Mouse (Mus musculus): ENCODE data around the gene Prm3. TPM values are rescaled to one million over a fixed set of nuclear protein-coding genes. Genes with fewer than 3 reads are reported as not detected.

The Prm3 gene
- polyA plus RNA-seq, 1 experiment from 2014 or later = not detected

GRCm38 (mm10) chr16:10768821-10769220 is 21.9 kb downstream of the Prm3 start:
- H3K9me3 ChIP-seq (ENCODE audit: control insufficient read depth, low read length) = no peaks in the 10 kb centered on the region
- no peak overlapping the region for H3K4me3 ChIP-seq (ENCODE audit: low read length)
- no peak overlapping the region for H3K4me2 ChIP-seq (ENCODE audit: low read depth, low read length)
- no peaks in the 10 kb centered on the region for H3K36me3 ChIP-seq (ENCODE audit: control insufficient read depth, insufficient read depth, low read length)
- 47% methylated on average over 9 of the region's 9 CpGs for WGBS
- no peak for ATAC-seq (ENCODE audit: low read depth)
- H3K27ac ChIP-seq (ENCODE audit: low read length) = no peak overlapping the region
- no peak overlapping the region for H3K9ac ChIP-seq (ENCODE audit: low read length)
- H3K27me3 ChIP-seq (ENCODE audit: control insufficient read depth, insufficient read depth, low read depth, low read length) = no peaks in the 10 kb centered on the region
- peaks cover 3% of the 10 kb centered on the region; the same call in 1 of the 2 replicates for H3K4me1 ChIP-seq (replicated peaks; ENCODE audit: control insufficient read depth, insufficient read depth, low read length)

DNA sequence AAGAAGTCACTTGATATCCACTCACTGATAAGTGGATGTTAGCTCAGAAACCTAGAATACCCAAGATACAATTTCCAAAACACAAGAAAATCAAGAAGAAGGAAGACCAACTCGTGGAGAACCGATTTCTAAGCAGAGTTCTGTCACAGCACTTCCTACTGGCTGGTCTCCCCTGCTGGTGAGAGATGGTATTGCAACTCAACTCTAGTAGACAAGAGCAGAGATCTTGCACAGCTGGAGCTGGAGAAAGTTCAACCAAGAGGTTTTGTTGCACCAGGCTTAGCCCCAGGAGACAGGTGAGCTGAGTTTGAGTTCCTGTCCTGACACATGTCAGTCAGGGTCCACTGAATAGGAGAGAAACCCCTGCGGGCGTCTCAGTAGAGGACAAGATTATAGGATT is 23.6 kb downstream of the Prm3 start:
- Histone ChIP-seq H3K4me1 (replicated peaks; ENCODE audit: control insufficient read depth, insufficient read depth, low read length) (peaks cover 4% of the 10 kb centered on the region; the same call in 1 of the 2 replicates), H3K27ac (ENCODE audit: low read length) (no peak overlapping the region), H3K27me3 (ENCODE audit: control insufficient read depth, insufficient read depth, low read depth, low read length) (no peaks in the 10 kb centered on the region), H3K36me3 (ENCODE audit: control insufficient read depth, insufficient read depth, low read length) (no peaks in the 10 kb centered on the region), H3K4me3 (ENCODE audit: low read length) (no peak overlapping the region), H3K4me2 (ENCODE audit: low read depth, low read length) (no peak overlapping the region), H3K9ac (ENCODE audit: low read length) (no peak overlapping the region), H3K9me3 (ENCODE audit: control insufficient read depth, low read length) (no peaks in the 10 kb centered on the region)
- WGBS = 42% methylated on average over 4 of the region's 4 CpGs
- ATAC-seq (ENCODE audit: low read depth) = no peak

DNA sequence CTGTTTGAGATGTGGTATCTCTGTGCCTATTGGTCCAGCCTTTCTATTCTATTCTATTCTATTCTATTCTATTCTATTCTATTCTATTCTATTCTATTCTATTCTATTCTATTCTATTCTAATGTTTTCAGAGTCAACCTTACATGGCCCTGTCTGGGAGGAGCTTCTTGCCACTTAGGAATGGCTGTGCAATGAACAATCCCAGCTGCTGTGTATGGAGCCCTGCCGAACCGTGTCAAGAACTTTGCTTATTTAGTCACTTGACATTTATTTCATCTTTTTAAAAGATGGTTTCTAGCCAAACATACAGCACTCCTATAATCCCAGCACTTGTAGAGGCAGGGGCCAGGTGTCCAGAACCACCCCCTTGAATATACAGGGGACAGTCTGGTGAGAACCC is 26.4 kb downstream of the Prm3 start:
- H3K36me3 ChIP-seq (ENCODE audit: control insufficient read depth, insufficient read depth, low read length) = no peaks in the 10 kb centered on the region
- H3K27me3 ChIP-seq (ENCODE audit: control insufficient read depth, insufficient read depth, low read depth, low read length) = no peaks in the 10 kb centered on the region
- H3K4me2 ChIP-seq (ENCODE audit: low read depth, low read length) = no peak overlapping the region
- H3K4me3 ChIP-seq (ENCODE audit: low read length) = no peak overlapping the region
- no peak overlapping the region for H3K27ac ChIP-seq (ENCODE audit: low read length)
- H3K9ac ChIP-seq (ENCODE audit: low read length) = no peak overlapping the region
- no peaks in the 10 kb centered on the region for H3K9me3 ChIP-seq (ENCODE audit: control insufficient read depth, low read length)
- 4% methylated on average over 2 of the region's 2 CpGs for WGBS
- H3K4me1 ChIP-seq (replicated peaks; ENCODE audit: control insufficient read depth, insufficient read depth, low read length) = peaks cover 6% of the 10 kb centered on the region; the same call in 1 of the 2 replicates
- ATAC-seq (ENCODE audit: low read depth) = peak; percentile 72

- Histone ChIP-seq H3K36me3 (ENCODE audit: control insufficient read depth, insufficient read depth, low read length) (no peaks in the 10 kb centered on the region), H3K4me1 (replicated peaks; ENCODE audit: control insufficient read depth, insufficient read depth, low read length) (peaks cover 6% of the 10 kb centered on the region; the same call in 1 of the 2 replicates), H3K9ac (ENCODE audit: low read length) (no peak overlapping the region), H3K27ac (ENCODE audit: low read length) (no peak overlapping the region), H3K9me3 (ENCODE audit: control insufficient read depth, low read length) (no peaks in the 10 kb centered on the region), H3K4me3 (ENCODE audit: low read length) (no peak overlapping the region), H3K27me3 (ENCODE audit: control insufficient read depth, insufficient read depth, low read depth, low read length) (no peaks in the 10 kb centered on the region), H3K4me2 (ENCODE audit: low read depth, low read length) (no peak overlapping the region)
- ATAC-seq (ENCODE audit: low read depth) = no peak
- 53% methylated on average over 6 of the region's 6 CpGs for WGBS
These were observed 27.0 kb downstream of the Prm3 start for GRCm38 (mm10) chr16:10763540-10764264.

DNA sequence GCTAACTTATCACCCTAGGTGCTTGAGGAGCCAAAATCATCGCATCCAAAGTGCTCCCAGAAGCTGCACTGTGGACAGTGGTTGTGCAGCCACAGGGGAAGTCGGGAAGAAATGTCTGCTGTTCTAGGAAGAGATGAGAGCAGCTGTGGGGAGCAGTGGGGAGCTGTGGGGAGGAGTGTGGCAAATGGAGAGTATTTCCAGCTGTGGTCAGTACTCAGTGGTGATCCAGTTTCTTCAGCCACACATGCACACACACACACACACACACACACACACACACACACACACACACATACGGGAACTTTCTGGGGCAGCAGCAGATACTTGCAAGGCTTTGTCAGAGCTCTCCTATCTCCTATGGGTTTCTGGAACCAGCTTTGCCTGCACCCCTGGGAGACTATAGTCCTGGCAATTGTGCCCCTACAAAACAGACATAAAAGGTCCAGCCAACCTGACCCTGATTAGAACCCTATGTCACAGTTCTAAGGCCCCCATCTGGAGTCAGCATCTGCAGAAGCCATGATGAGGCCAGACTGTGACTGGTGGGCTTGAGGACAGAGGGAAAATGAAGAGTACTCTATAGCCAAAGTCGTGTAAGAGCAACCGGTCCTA is 28.0 kb downstream of the Prm3 start:
- no peak overlapping the region for H3K9ac ChIP-seq (ENCODE audit: low read length)
- no peak overlapping the region for H3K27ac ChIP-seq (ENCODE audit: low read length)
- H3K27me3 ChIP-seq (ENCODE audit: control insufficient read depth, insufficient read depth, low read depth, low read length) = no peaks in the 10 kb centered on the region
- no peak for ATAC-seq (ENCODE audit: low read depth)
- peaks cover 6% of the 10 kb centered on the region; the same call in 1 of the 2 replicates for H3K4me1 ChIP-seq (replicated peaks; ENCODE audit: control insufficient read depth, insufficient read depth, low read length)
- WGBS = 51% methylated on average over 5 of the region's 5 CpGs
- H3K36me3 ChIP-seq (ENCODE audit: control insufficient read depth, insufficient read depth, low read length) = no peaks in the 10 kb centered on the region
- H3K4me2 ChIP-seq (ENCODE audit: low read depth, low read length) = no peak overlapping the region
- no peak overlapping the region for H3K4me3 ChIP-seq (ENCODE audit: low read length)
- H3K9me3 ChIP-seq (ENCODE audit: control insufficient read depth, low read length) = no peaks in the 10 kb centered on the region

DNA sequence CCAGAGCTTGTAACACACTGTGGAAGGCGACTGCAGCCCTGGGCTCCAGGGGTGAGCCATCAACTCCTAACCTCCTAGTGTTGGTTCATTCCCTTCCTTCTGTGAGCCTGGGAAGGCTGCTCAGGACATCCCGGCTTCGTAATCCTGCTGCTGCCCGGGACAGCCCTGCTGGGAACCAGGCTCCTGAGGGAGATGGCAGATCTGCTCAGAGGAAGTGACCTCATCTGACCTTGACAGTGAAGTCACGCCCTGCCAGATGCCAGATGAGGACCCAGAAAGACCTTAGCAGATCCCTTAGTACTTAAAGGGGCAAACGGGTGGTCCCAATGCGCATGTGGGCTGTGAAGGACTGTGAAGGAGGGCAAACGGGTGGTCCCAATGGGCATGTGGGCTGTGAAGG is 29.5 kb downstream of the Prm3 start:
- Histone ChIP-seq H3K36me3 (ENCODE audit: control insufficient read depth, insufficient read depth, low read length) (no peaks in the 10 kb centered on the region), H3K27ac (ENCODE audit: low read length) (no peak overlapping the region), H3K9me3 (ENCODE audit: control insufficient read depth, low read length) (no peaks in the 10 kb centered on the region), H3K9ac (ENCODE audit: low read length) (no peak overlapping the region), H3K4me3 (ENCODE audit: low read length) (no peak overlapping the region), H3K4me1 (replicated peaks; ENCODE audit: control insufficient read depth, insufficient read depth, low read length) (peaks cover 6% of the 10 kb centered on the region; the same call in 1 of the 2 replicates), H3K4me2 (ENCODE audit: low read depth, low read length) (no peak overlapping the region), H3K27me3 (ENCODE audit: control insufficient read depth, insufficient read depth, low read depth, low read length) (no peaks in the 10 kb centered on the region)
- 68% methylated on average over 8 of the region's 8 CpGs for WGBS
- ATAC-seq (ENCODE audit: low read depth) = no peak

DNA sequence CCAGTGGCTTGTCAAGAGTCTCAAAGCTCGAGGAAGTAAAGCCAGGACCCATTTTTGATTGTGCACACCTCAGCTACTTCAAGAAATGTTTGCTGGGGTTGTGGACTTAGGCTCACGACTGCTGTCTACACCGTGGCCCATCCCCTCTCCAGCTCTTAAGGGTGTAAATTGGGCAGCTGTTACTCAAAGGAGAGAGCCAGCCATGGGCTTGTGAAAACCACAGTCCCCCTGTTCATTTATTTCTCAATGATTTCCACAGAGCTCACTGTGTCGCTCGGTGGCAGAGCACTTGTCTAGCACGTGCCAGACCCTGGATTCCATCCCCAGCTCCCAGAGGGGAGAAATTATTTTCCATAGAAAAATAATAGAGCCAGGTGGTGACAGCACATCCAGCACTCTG is 34.5 kb downstream of the Prm3 start:
- 43% methylated on average over 6 of the region's 6 CpGs for WGBS
- Histone ChIP-seq H3K4me3 (ENCODE audit: low read length) (no peak overlapping the region), H3K4me2 (ENCODE audit: low read depth, low read length) (no peak overlapping the region), H3K9me3 (ENCODE audit: control insufficient read depth, low read length) (no peaks in the 10 kb centered on the region), H3K4me1 (replicated peaks; ENCODE audit: control insufficient read depth, insufficient read depth, low read length) (peaks cover 2% of the 10 kb centered on the region; the same call in 1 of the 2 replicates), H3K9ac (ENCODE audit: low read length) (no peak overlapping the region), H3K36me3 (ENCODE audit: control insufficient read depth, insufficient read depth, low read length) (no peaks in the 10 kb centered on the region), H3K27ac (ENCODE audit: low read length) (0 out of 2 replicates have a peak overlapping the region, but pooled peaks have one; percentile 27), H3K27me3 (ENCODE audit: control insufficient read depth, insufficient read depth, low read depth, low read length) (no peaks in the 10 kb centered on the region)
- peak; percentile 61 for ATAC-seq (ENCODE audit: low read depth)

GRCm38 (mm10) chr16:10754521-10755296 is 36.0 kb downstream of the Prm3 start:
- WGBS = 85% methylated on average over 3 of the region's 3 CpGs
- no peaks in the 10 kb centered on the region for H3K36me3 ChIP-seq (ENCODE audit: control insufficient read depth, insufficient read depth, low read length)
- ATAC-seq (ENCODE audit: low read depth) = no peak
- no peaks in the 10 kb centered on the region for H3K9me3 ChIP-seq (ENCODE audit: control insufficient read depth, low read length)
- H3K9ac ChIP-seq (ENCODE audit: low read length) = no peak overlapping the region
- no peak overlapping the region for H3K27ac ChIP-seq (ENCODE audit: low read length)
- no peak overlapping the region for H3K4me2 ChIP-seq (ENCODE audit: low read depth, low read length)
- no peaks in the 10 kb centered on the region for H3K27me3 ChIP-seq (ENCODE audit: control insufficient read depth, insufficient read depth, low read depth, low read length)
- H3K4me1 ChIP-seq (replicated peaks; ENCODE audit: control insufficient read depth, insufficient read depth, low read length) = peaks cover 5% of the 10 kb centered on the region; the same call in 1 of the 2 replicates
- no peak overlapping the region for H3K4me3 ChIP-seq (ENCODE audit: low read length)

GRCm38 (mm10) chr16:10749824-10750223 is 40.9 kb downstream of the Prm3 start:
- H3K36me3 ChIP-seq (ENCODE audit: control insufficient read depth, insufficient read depth, low read length) = no peaks in the 10 kb centered on the region
- H3K27me3 ChIP-seq (ENCODE audit: control insufficient read depth, insufficient read depth, low read depth, low read length) = no peaks in the 10 kb centered on the region
- ATAC-seq (ENCODE audit: low read depth) = peak; percentile 63
- H3K4me2 ChIP-seq (ENCODE audit: low read depth, low read length) = no peak overlapping the region
- 0 out of 2 replicates have a peak, but pooled peaks cover 5% of the 10 kb centered on the region for H3K4me1 ChIP-seq (replicated peaks; ENCODE audit: control insufficient read depth, insufficient read depth, low read length)
- H3K27ac ChIP-seq (ENCODE audit: low read length) = no peak overlapping the region
- no peaks in the 10 kb centered on the region for H3K9me3 ChIP-seq (ENCODE audit: control insufficient read depth, low read length)
- 19% methylated on average over 7 of the region's 7 CpGs for WGBS
- H3K9ac ChIP-seq (ENCODE audit: low read length) = no peak overlapping the region
- no peak overlapping the region for H3K4me3 ChIP-seq (ENCODE audit: low read length)

Measured in lung, embryonic 16.5 days (tissue).